Mouse (Mus musculus) testis, adult 2 months (tissue): ENCODE measurements around the gene Imp3.

Source experiments
- CTCF ChIP-seq: fragments of 200-500 bp; IDR thresholded peaks from 2 replicates; pipeline ENCODE4 v1.5.1; 2012; ENCODE audit warnings: low read depth, mild to moderate bottlenecking, inconsistent platforms, low read length, moderate library complexity; ENCODE audit not compliant: control insufficient read depth, insufficient read depth, insufficient replicate concordance
- POLR2A ChIP-seq: fragments of 200-500 bp; IDR thresholded peaks from 2 replicates; pipeline ENCODE4 v1.6.1; 2012; ENCODE audit warnings: low read depth, mild to moderate bottlenecking, inconsistent platforms, low read length, moderate library complexity; ENCODE audit not compliant: control insufficient read depth

GRCm38 (mm10) chr9:56938374-56938773 lies 1.1 kb downstream of the Imp3 start:
- TF ChIP-seq CTCF (no peak), POLR2A (no peak)
